Mouse (Mus musculus) limb, embryonic 15.5 days (tissue): ENCODE data around the gene Iqck. TPM values are rescaled to one million over a fixed set of nuclear protein-coding genes. Genes with fewer than 3 reads are reported as not detected.

Experiments
- ATAC-seq: fragments of 200-750 bp; cut with Nextera tagmentation; 2 replicates; pipeline ENCODE4 v1.8.0; 2017; ENCODE audit warnings: low read depth, moderate TSS enrichment; ENCODE audit not compliant: insufficient number of reproducible peaks, low FRiP score, low TSS enrichment
- H3K27ac ChIP-seq: fragments of 300-500 bp; sonication (generic); 2 replicates; pipeline ENCODE4 v1.5.1; 2015; ENCODE audit warnings: moderate library complexity, mild to moderate bottlenecking, inconsistent platforms
- H3K27me3 ChIP-seq: fragments of 300-500 bp; sonication (generic); 2 replicates; pipeline ENCODE4 v1.6.1; 2015; ENCODE audit warnings: inconsistent platforms
- H3K36me3 ChIP-seq: fragments of 300-500 bp; sonication (generic); 2 replicates; pipeline ENCODE4 v1.6.1; 2015; ENCODE audit warnings: inconsistent platforms
- H3K4me1 ChIP-seq: fragments of 300-500 bp; sonication (generic); 2 replicates; pipeline ENCODE4 v1.6.1; 2015; ENCODE audit warnings: inconsistent platforms
- H3K4me2 ChIP-seq: fragments of 300-500 bp; sonication (generic); 2 replicates; pipeline ENCODE4 v1.6.1; 2015; ENCODE audit warnings: mild to moderate bottlenecking, inconsistent platforms
- H3K4me3 ChIP-seq: fragments of 300-500 bp; sonication (generic); 2 replicates; pipeline ENCODE4 v1.5.1; 2015; ENCODE audit warnings: mild to moderate bottlenecking, inconsistent platforms
- H3K9ac ChIP-seq: fragments of 300-500 bp; sonication (generic); 2 replicates; pipeline ENCODE4 v1.6.1; 2015; ENCODE audit warnings: inconsistent platforms
- H3K9me3 ChIP-seq: fragments of 300-500 bp; sonication (generic); 2 replicates; pipeline ENCODE4 v1.6.1; 2016; ENCODE audit warnings: inconsistent platforms
- WGBS: fragments of 180-500 bp; shearing (Covaris S2); methylation state at CpG from one replicate; pipeline ENCODE4 v1.1.7; 2015; 5-methylcytosine and 5-hydroxymethylcytosine counted together
- polyA plus RNA-seq: library from polyadenylated mRNA; unstranded; fragments of >200 nt; fragmentation: Nextera tagmentation; extraction: Ambion mirVana; gene quantifications from 2 replicates; pipeline ENCODE4 v1.2.1, GENCODE M21; 2015

The Iqck gene
- polyA plus RNA-seq, 1 experiment from 2014 or later: 2.2 TPM

DNA sequence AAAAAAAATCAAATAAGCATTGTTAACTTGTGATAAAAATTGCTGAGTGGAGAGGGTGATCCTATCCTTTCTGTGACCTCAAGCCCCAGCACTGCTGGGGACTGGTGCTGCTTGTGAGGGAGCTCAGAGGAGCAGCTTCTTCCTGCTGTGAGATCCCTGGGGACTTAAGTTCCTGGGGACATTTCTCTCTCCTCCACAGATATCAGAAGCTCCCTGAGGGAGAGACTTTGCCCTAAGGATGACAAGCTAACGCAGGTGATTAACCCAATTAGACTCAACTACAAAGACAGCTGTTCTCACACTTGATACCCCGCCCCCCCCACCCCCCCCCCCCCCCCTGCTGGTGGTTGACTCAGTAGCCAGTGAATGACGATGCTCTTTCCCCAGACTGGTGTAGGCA is 109.2 kb downstream of the Iqck start:
- 4% methylated on average over 2 of the region's 3 CpGs for WGBS
- no peaks in the 10 kb centered on the region for H3K4me1 ChIP-seq
- no peaks in the 10 kb centered on the region for H3K27me3 ChIP-seq
- H3K4me2 ChIP-seq: no peak overlapping the region
- H3K9ac ChIP-seq: no peak overlapping the region
- no peaks in the 10 kb centered on the region for H3K36me3 ChIP-seq
- H3K9me3 ChIP-seq: no peaks in the 10 kb centered on the region
- no peak overlapping the region for H3K4me3 ChIP-seq
- no peak for ATAC-seq
- no peak overlapping the region for H3K27ac ChIP-seq

DNA sequence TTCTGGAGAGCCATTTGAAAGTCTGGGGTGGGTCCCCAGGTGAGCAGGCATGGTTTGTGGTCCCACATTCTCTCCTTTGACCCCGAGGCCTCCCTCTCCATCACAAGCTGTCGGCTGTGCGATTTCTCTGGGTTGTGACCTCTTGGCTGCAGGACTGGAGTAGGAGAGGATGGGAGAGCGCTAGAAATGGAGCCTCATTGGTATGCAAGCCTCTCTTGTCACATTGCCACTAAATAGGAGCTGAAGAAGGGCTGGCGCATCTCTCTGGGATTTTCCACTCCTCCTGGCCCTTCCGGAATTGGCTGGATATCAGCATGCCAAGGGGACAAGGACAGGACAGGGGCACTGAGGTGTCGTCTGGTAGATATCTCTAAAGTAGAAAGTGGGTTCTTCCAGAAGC is 109.6 kb downstream of the Iqck start:
- no peak overlapping the region for H3K4me2 ChIP-seq
- no peak for ATAC-seq
- H3K9me3 ChIP-seq: no peaks in the 10 kb centered on the region
- H3K36me3 ChIP-seq: no peaks in the 10 kb centered on the region
- no peaks in the 10 kb centered on the region for H3K27me3 ChIP-seq
- no peak overlapping the region for H3K27ac ChIP-seq
- H3K9ac ChIP-seq: no peak overlapping the region
- WGBS: 31% methylated on average over 7 of the region's 7 CpGs
- no peaks in the 10 kb centered on the region for H3K4me1 ChIP-seq
- H3K4me3 ChIP-seq: no peak overlapping the region

DNA sequence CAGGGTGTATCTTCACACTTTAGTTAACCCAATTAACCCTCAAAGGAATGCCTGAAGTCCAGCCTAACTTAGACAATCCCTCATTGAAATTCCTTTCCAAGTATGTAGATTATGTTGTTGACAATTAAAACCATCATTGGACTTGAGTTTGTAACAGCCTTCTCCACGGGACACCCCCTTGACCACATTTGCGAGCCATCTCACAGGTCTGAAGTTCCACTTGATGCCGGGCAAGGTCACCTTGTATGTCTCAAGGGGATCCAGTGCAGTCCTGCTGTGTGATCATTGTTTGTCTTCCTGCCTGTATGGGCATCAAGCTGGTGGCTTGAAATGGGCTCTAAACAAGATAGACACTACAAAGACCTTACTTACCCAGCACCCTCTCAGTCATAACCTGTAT is 113.3 kb downstream of the Iqck start:
- Histone ChIP-seq H3K9me3 (no peaks in the 10 kb centered on the region), H3K27me3 (no peaks in the 10 kb centered on the region), H3K4me1 (no peaks in the 10 kb centered on the region), H3K9ac (no peak overlapping the region), H3K27ac (no peak overlapping the region), H3K4me3 (no peak overlapping the region), H3K36me3 (peaks cover 12% of the 10 kb centered on the region; the same call in 1 of the 2 replicates), H3K4me2 (no peak overlapping the region)
- ATAC-seq: no peak
- WGBS: 78% methylated on average over 3 of the region's 3 CpGs

DNA sequence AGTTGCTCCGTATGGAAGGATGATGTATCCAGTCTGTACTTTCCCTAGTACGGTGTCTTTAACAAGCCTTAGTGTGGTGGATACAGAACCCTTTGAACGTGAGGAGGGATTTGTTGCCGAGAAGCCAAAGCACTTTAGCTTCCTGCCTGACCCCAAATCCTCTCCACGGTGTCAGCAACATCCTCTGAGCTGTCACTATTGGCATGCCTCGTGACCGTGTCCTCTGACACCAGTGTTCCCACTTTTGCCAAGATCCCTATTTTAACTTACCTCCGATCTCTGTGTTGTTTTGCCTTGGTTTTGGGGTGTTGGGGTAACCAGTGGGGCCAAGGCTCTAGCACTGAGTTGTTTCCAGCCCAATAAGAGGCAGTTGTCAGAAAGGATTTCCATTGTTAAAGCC is 115.9 kb downstream of the Iqck start:
- no peaks in the 10 kb centered on the region for H3K27me3 ChIP-seq
- no peak overlapping the region for H3K4me2 ChIP-seq
- no peak for ATAC-seq
- H3K36me3 ChIP-seq: peaks cover 28% of the 10 kb centered on the region
- H3K4me3 ChIP-seq: no peak overlapping the region
- H3K9me3 ChIP-seq: no peaks in the 10 kb centered on the region
- H3K27ac ChIP-seq: no peak overlapping the region
- 80% methylated on average over 8 of the region's 8 CpGs for WGBS
- H3K4me1 ChIP-seq: peaks cover 6% of the 10 kb centered on the region
- H3K9ac ChIP-seq: no peak overlapping the region

DNA sequence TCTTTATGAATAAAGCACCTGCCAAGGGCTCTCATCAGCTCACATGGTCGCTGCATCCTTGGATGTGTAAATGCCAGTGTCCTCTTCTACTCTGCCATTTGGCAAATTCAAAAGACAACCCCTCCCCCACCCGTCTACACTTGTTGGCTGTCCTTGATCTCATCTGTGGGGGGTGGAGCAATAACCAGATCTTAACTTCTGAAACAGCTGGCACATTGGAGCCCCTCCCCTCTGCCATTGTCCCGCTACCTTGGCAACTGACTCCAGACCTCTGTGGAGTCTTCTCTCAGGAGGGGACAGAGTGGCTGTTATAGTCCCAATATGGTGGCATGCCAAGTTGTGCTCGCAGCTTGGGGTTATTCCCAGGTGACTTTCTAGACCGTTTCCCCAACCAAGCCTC is 116.8 kb downstream of the Iqck start:
- H3K27ac ChIP-seq: no peak overlapping the region
- no peaks in the 10 kb centered on the region for H3K27me3 ChIP-seq
- H3K4me3 ChIP-seq: no peak overlapping the region
- WGBS: 74% methylated on average over 5 of the region's 5 CpGs
- no peak for ATAC-seq
- peaks cover 28% of the 10 kb centered on the region for H3K36me3 ChIP-seq
- H3K4me1 ChIP-seq: peaks cover 13% of the 10 kb centered on the region
- H3K9me3 ChIP-seq: no peaks in the 10 kb centered on the region
- no peak overlapping the region for H3K9ac ChIP-seq
- H3K4me2 ChIP-seq: no peak overlapping the region

DNA sequence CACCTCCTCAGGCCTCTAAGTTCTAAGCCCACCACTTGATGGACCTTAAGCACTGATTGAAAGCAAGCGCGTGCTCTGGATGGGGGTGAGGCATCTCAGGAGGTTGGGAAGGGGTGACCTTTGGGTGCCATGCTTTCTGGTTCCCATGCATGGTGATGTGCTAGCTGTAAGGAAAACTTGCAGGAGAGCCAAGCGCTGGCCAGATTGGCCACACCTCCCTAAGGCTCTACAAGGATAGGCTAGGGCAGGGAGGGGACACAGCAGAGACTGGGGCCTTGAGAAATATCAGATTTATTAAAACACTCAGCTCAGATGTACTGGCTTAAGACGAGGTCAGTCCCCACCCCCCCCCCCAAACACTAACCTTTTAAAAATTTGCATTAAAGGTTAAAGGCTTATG is 117.8 kb downstream of the Iqck start:
- Histone ChIP-seq H3K4me2 (no peak overlapping the region), H3K27me3 (no peaks in the 10 kb centered on the region), H3K4me1 (peaks cover 15% of the 10 kb centered on the region), H3K4me3 (no peak overlapping the region), H3K9me3 (no peaks in the 10 kb centered on the region), H3K9ac (no peak overlapping the region), H3K27ac (no peak overlapping the region), H3K36me3 (peaks cover 33% of the 10 kb centered on the region)
- no peak; the same call in 1 of the 2 replicates for ATAC-seq
- 85% methylated on average over 4 of the region's 4 CpGs for WGBS

DNA sequence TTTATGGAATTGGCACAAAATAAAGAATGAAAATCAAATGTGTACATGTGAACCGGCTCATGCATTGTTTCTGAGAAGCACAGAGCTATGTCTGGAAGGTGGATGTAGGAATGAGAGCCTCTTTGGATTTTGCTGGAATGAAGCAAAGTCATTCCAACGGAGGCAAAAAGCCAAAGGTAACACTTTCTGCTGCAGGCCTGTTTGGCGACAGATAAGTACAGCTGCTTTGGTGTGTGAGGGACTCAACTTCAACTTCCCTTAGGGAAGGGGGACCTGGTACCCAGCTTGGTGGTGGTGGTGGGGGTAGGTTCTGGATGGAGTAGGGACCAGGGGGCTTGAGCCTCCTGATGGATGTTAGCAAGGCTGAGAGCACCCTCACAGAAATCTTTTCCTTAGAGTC is 120.3 kb downstream of the Iqck start:
- H3K9me3 ChIP-seq: no peaks in the 10 kb centered on the region
- H3K4me1 ChIP-seq: peaks cover 15% of the 10 kb centered on the region
- WGBS: 41% methylated on average over 3 of the region's 3 CpGs
- no peak overlapping the region for H3K4me3 ChIP-seq
- no peak overlapping the region for H3K9ac ChIP-seq
- H3K27ac ChIP-seq: peak overlapping the region; percentile 47
- no peaks in the 10 kb centered on the region for H3K27me3 ChIP-seq
- H3K36me3 ChIP-seq: peaks cover 34% of the 10 kb centered on the region
- no peak for ATAC-seq
- no peak overlapping the region for H3K4me2 ChIP-seq

DNA sequence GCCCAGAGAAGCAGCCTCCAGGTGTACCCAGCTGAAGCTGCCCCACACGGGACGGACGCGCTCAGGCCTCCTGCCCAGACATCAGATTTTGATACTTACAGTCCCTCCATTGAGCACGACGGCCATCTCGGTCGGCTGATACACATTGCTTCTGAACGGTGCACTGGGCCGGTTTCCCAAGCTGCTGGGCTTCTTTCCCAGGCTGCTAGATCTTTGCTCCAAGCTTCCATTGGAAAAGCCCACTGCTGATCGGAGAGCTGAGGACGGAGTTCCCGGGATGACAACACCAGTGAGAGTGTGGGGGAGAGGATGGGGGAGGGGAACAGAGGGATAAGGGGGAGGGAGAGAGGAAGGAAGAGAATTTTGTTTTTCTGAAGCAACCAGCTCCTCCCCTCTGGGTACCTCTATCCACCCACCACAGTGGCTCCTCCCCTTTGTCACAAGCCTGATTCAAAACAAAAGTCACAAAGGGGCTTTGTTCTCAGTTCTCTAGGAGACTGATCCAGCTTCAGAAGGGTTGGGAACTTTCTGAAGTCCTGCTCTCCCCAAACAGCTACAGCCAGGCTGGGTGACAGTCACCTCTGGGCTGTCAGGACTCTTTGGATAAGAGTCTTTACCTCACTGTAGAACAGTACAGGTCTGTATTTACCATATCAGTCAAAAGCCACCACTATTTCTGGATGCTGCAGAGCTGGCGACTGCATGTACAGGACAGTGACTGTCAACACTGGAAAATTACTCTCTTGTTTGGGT is 121.0 kb downstream of the Iqck start:
- H3K9ac ChIP-seq: no peak overlapping the region
- no peak for ATAC-seq
- H3K27me3 ChIP-seq: no peaks in the 10 kb centered on the region
- peaks cover 15% of the 10 kb centered on the region for H3K4me1 ChIP-seq
- peaks cover 37% of the 10 kb centered on the region for H3K36me3 ChIP-seq
- peak overlapping the region; percentile 5; the same call in 1 of the 2 replicates for H3K4me2 ChIP-seq
- 40% methylated on average over 14 of the region's 14 CpGs for WGBS
- H3K4me3 ChIP-seq: no peak overlapping the region
- peak overlapping the region; percentile 47 for H3K27ac ChIP-seq
- H3K9me3 ChIP-seq: no peaks in the 10 kb centered on the region

DNA sequence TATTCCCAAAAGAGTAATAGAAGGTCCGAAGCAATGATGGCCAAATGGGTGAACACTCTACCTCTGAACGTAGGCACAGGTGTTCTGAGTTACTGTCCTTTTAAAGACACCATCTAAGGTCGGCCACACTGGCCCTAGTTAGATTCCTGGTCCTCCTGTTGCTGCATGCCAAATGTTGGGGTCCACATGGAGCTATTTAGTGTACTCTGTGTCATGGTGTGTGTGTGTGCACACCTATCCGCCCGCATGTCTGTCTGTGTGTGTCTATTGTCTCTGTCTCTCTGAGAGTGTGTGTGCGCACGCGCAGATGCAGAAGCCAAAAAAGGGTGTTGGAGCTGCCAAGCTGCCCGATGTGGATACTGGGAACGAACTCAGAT is 121.6 kb downstream of the Iqck start:
- no peaks in the 10 kb centered on the region for H3K9me3 ChIP-seq
- no peak overlapping the region for H3K4me2 ChIP-seq
- H3K27ac ChIP-seq: no peak overlapping the region
- peaks cover 15% of the 10 kb centered on the region for H3K4me1 ChIP-seq
- H3K36me3 ChIP-seq: peaks cover 37% of the 10 kb centered on the region
- no peak overlapping the region for H3K4me3 ChIP-seq
- no peak overlapping the region for H3K9ac ChIP-seq
- no peaks in the 10 kb centered on the region for H3K27me3 ChIP-seq
- WGBS: 80% methylated on average over 10 of the region's 10 CpGs
- ATAC-seq: no peak

DNA sequence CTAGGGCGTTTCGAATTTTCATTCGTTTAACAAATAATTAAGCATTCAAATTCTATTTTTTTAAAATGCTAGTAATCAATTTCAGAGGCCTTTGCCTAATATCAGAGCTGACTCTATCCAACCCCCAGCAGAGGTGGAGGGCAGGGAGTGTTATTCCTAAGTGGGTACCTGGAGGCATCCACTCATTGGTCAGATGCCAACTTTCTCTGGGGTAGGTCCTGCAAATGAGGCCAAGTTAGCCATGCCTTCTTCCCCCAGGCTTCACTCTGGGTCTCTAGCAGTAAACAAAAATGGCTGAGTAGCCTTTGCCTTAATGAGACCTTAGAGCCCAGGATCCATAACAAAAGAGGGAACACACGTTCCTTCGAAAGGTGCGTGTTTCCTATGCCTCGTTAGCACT is 123.6 kb downstream of the Iqck start:
- Histone ChIP-seq H3K36me3 (peaks cover 36% of the 10 kb centered on the region), H3K27ac (no peak overlapping the region), H3K27me3 (no peaks in the 10 kb centered on the region), H3K9ac (no peak overlapping the region), H3K4me1 (peaks cover 15% of the 10 kb centered on the region), H3K4me2 (no peak overlapping the region), H3K4me3 (no peak overlapping the region), H3K9me3 (no peaks in the 10 kb centered on the region)
- no peak for ATAC-seq
- 82% methylated on average over 7 of the region's 7 CpGs for WGBS

DNA sequence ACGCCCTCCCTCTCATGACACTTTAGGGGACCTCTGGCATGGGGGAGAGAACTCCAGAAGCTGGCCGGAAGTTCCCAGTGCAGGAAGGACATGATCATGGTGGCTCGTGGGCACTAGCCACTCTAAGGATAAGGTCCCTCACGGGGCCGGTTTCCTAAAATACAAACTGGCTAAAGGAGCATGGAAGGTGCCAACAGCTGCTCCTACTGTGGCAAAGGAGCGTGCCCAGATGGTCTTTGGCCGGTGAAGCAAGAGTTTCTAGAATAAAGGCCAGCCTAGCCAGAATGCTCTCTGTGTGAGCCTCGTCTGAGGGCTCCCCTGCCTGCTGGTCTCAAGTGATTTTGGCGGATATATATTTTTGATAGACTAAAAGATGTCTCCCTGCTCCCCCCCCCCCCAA is 124.2 kb downstream of the Iqck start:
- H3K4me2 ChIP-seq: no peak overlapping the region
- H3K36me3 ChIP-seq: peaks cover 31% of the 10 kb centered on the region
- no peak overlapping the region for H3K4me3 ChIP-seq
- no peaks in the 10 kb centered on the region for H3K27me3 ChIP-seq
- ATAC-seq: no peak
- H3K27ac ChIP-seq: no peak overlapping the region
- peaks cover 15% of the 10 kb centered on the region for H3K4me1 ChIP-seq
- no peak overlapping the region for H3K9ac ChIP-seq
- 87% methylated on average over 9 of the region's 9 CpGs for WGBS
- no peaks in the 10 kb centered on the region for H3K9me3 ChIP-seq

DNA sequence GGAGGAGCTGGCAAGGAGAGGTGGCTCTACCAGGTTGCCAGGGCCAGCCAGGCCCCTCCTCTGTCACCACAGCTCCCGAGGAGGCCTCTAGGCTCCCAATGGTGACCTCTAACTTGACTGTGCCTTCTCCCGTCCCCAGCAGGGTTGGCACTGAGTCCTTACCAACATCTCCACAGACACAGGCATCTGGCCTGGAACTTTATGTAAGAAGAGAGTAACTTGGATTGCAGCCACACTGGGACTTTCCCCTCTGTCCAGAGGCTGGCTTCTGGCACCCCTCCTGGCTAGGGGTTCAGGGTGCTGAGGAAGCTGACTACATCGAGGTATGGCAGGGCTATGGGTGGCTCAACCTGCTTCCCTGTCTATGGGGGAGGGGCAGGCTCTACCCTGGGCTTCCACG is 125.8 kb downstream of the Iqck start:
- 65% methylated on average over 4 of the region's 4 CpGs for WGBS
- H3K36me3 ChIP-seq: peaks cover 24% of the 10 kb centered on the region

DNA sequence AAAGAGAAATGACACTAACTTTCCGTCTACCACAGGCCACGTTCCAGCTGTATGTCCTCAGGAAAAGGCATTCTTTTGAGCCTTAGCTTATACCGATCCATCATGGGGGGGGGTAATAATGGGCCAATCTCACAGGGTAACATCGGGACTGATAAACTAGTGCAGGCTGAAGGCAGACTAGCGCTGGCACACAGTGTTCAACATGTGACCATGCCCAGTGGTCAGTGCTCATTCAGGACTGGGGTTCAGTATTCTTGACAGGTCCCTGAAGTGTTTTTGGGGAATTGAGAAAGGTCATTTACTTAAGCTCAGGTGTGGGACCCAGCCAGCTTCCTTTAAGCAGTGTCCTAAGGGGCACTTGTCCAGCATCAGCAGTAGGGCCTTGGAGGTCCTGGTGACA is 126.3 kb downstream of the Iqck start:
- peaks cover 6% of the 10 kb centered on the region; the same call in 1 of the 2 replicates for H3K4me1 ChIP-seq
- H3K4me2 ChIP-seq: no peak overlapping the region
- no peak for ATAC-seq
- H3K9me3 ChIP-seq: no peaks in the 10 kb centered on the region
- H3K36me3 ChIP-seq: peaks cover 24% of the 10 kb centered on the region
- WGBS: 85% methylated on average over 5 of the region's 5 CpGs
- H3K9ac ChIP-seq: no peak overlapping the region
- no peaks in the 10 kb centered on the region for H3K27me3 ChIP-seq
- no peak overlapping the region for H3K4me3 ChIP-seq
- no peak overlapping the region for H3K27ac ChIP-seq

More for the DNA sequence above, 125.8 kb downstream of the Iqck start:
- no peak; the same call in 1 of the 2 replicates for ATAC-seq
- Histone ChIP-seq H3K9me3 (no peaks in the 10 kb centered on the region), H3K4me1 (peaks cover 9% of the 10 kb centered on the region; the same call in 1 of the 2 replicates), H3K9ac (no peak overlapping the region), H3K4me3 (no peak overlapping the region), H3K4me2 (no peak overlapping the region), H3K27me3 (no peaks in the 10 kb centered on the region), H3K27ac (no peak overlapping the region)
